Mouse (Mus musculus): ENCODE measurements around the gene Syt13. TPM values are rescaled to one million over a fixed set of nuclear protein-coding genes. Genes with fewer than 3 reads are reported as not detected.

Gene Syt13
- polyA plus RNA-seq, 1 experiment from 2014 or later: 8.7 TPM

GRCm38 (mm10) chr2:92989593-92989992 is 74.7 kb downstream of the Syt13 start:
- 75% methylated on average over 9 of the region's 9 CpGs for WGBS
- no peak for ATAC-seq (ENCODE audit: low read depth)
- Histone ChIP-seq H3K4me1 (ENCODE audit: control insufficient read depth, insufficient read depth, low read length) (peaks cover 19% of the 10 kb centered on the region), H3K9me3 (ENCODE audit: control insufficient read depth, low read length) (no peaks in the 10 kb centered on the region), H3K4me2 (ENCODE audit: low read depth, low read length) (no peak overlapping the region), H3K9ac (ENCODE audit: low read depth, low read length) (no peak overlapping the region), H3K27ac (replicated peaks; ENCODE audit: low read depth, low read length) (no peak overlapping the region), H3K4me3 (ENCODE audit: low read depth, low read length) (no peak overlapping the region), H3K36me3 (ENCODE audit: control insufficient read depth, insufficient read depth, low read length) (peaks cover 74% of the 10 kb centered on the region), H3K27me3 (replicated peaks; ENCODE audit: control insufficient read depth, insufficient read depth, low read length) (no peaks in the 10 kb centered on the region)
- no peak for DNase-seq (ENCODE audit: low spot score)

GRCm38 (mm10) chr2:92991976-92992375 is 77.1 kb downstream of the Syt13 start:
- Histone ChIP-seq H3K36me3 (ENCODE audit: control insufficient read depth, insufficient read depth, low read length) (peaks cover 68% of the 10 kb centered on the region), H3K27ac (replicated peaks; ENCODE audit: low read depth, low read length) (no peak overlapping the region), H3K4me3 (ENCODE audit: low read depth, low read length) (no peak overlapping the region), H3K4me1 (ENCODE audit: control insufficient read depth, insufficient read depth, low read length) (peaks cover 19% of the 10 kb centered on the region), H3K4me2 (ENCODE audit: low read depth, low read length) (no peak overlapping the region), H3K27me3 (replicated peaks; ENCODE audit: control insufficient read depth, insufficient read depth, low read length) (no peaks in the 10 kb centered on the region), H3K9me3 (ENCODE audit: control insufficient read depth, low read length) (no peaks in the 10 kb centered on the region), H3K9ac (ENCODE audit: low read depth, low read length) (no peak overlapping the region)
- DNase-seq (ENCODE audit: low spot score) (no peak), ATAC-seq (ENCODE audit: low read depth) (no peak)
- 93% methylated on average over 5 of the region's 5 CpGs for WGBS

- H3K4me2 ChIP-seq (ENCODE audit: low read depth, low read length): no peak overlapping the region
- no peaks in the 10 kb centered on the region for H3K9me3 ChIP-seq (ENCODE audit: control insufficient read depth, low read length)
- no peak overlapping the region for H3K9ac ChIP-seq (ENCODE audit: low read depth, low read length)
- ATAC-seq (ENCODE audit: low read depth): no peak
- no peak for DNase-seq (ENCODE audit: low spot score)
- no peaks in the 10 kb centered on the region for H3K27me3 ChIP-seq (replicated peaks; ENCODE audit: control insufficient read depth, insufficient read depth, low read length)
- H3K36me3 ChIP-seq (ENCODE audit: control insufficient read depth, insufficient read depth, low read length): peaks cover 54% of the 10 kb centered on the region
- no peaks in the 10 kb centered on the region for H3K4me1 ChIP-seq (ENCODE audit: control insufficient read depth, insufficient read depth, low read length)
- WGBS: 65% methylated on average over 4 of the region's 4 CpGs
- no peak overlapping the region; the same call in 1 of the 2 replicates for H3K27ac ChIP-seq (replicated peaks; ENCODE audit: low read depth, low read length)
- H3K4me3 ChIP-seq (ENCODE audit: low read depth, low read length): no peak overlapping the region
These were observed 90.1 kb downstream of the Syt13 start for GRCm38 (mm10) chr2:93005028-93005427.

Other genes with a start within 250 kb of the Syt13 start
- 4.6 and 4.8 TPM in 2 replicates for gene Prdm11, start 131.1 kb downstream of the Syt13 start, polyA plus RNA-seq (2014; fragmentation: Nextera tagmentation; extraction: Ambion mirVana)